Mouse (Mus musculus) left cerebral cortex, adult 18-20 months (tissue): ENCODE data around the gene Sos2. TPM values are rescaled to one million over a fixed set of nuclear protein-coding genes. Genes with fewer than 3 reads are reported as not detected.

Source experiments
- microRNA-seq, 2 experiments: library from miRNA; unstranded; fragments of <30 nt; microRNA quantifications; one replicate each; pipeline ENCODE4 v1.2.0; 2021
- total RNA-seq, 2 experiments: library from RNA; stranded (reverse); gene quantifications; 2 replicates each; pipeline ENCODE4 v1.2.3; 2021

Sos2 gene
- total RNA-seq, 2 experiments from 2014 or later, result 36.3 to 39.6 TPM

Small RNA genes within 50 kb of the gene (microRNA-seq; reads per million reads assigned to microRNA genes)
- 0 reads per million in 2 experiments for gene Gm23018

Other genes starting within 250 kb of the Sos2 start
- gene Vcpkmt, start 98.8 kb downstream of the Sos2 start, total RNA-seq, result 10 to 100 TPM; 25.3 to 25.5 TPM
- 10 to 100 TPM; 21.9 TPM for gene L2hgdh, start 43.0 kb upstream of the Sos2 start, total RNA-seq
- 10 to 100 TPM; 32.7 to 32.8 TPM for gene Atp5s, start 43.1 kb upstream of the Sos2 start, total RNA-seq
- 10 to 100 TPM; 33.2 to 35.5 TPM for gene Cdkl1, start 109.4 kb upstream of the Sos2 start, total RNA-seq
- gene Atl1, start 210.8 kb upstream of the Sos2 start, total RNA-seq, result 100 to 1,000 TPM; 232 to 242 TPM
- gene Map4k5, start 211.3 kb upstream of the Sos2 start, total RNA-seq, result 10 to 100 TPM; 37.6 to 38.6 TPM